Mouse (Mus musculus) small intestine, adult 2 months (tissue): Measurements from ENCODE around the gene Kazn.

ENCODE experiments used
- CTCF ChIP-seq: fragments of 200-500 bp; IDR thresholded peaks from 2 replicates; pipeline ENCODE4 v1.5.1; 2012; ENCODE audit warnings: low read depth, mild to moderate bottlenecking, control low read depth, inconsistent platforms, low read length, moderate library complexity, mixed read lengths; ENCODE audit not compliant: insufficient replicate concordance, insufficient read length; ENCODE audit errors: extremely low read depth
- POLR2A ChIP-seq: fragments of 200-500 bp; IDR thresholded peaks from 2 replicates; pipeline ENCODE4 v1.6.1; 2012; ENCODE audit warnings: low read depth, mild to moderate bottlenecking, control low read depth, inconsistent platforms, low read length, moderate library complexity

DNA sequence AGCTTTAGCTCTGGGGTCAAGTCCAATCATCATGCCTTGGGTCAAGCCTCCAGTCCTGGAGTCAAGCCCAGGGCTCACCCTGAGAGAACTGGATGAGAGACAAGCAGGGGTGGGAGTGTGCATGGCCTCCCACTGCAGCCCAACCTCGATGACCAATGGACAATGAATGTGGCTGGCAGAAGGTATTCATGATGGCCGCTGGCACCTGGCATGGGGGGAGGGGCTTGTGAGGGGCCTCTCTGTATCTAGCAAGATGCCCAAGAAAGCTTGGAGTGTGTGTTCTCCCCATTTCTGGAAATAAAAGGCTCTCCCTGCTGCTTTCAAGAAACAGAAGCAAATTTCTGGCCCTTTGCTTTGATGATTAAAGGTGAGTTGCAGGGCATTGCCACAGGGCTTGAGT is 50.7 kb downstream of the Kazn start:
- no peak for TF ChIP-seq POLR2A
- TF ChIP-seq CTCF: no peak
